Mouse (Mus musculus): Measurements from ENCODE around the gene Podxl2.

Podxl2 gene

GRCm38 (mm10) chr6:88889410-88890042 is 14.7 kb upstream of the Podxl2 start:
- no peak for DNase-seq (ENCODE audit: low read depth, low spot score)

GRCm38 (mm10) chr6:88886417-88886967 is 11.6 kb upstream of the Podxl2 start:
- peak; percentile 89 for DNase-seq (ENCODE audit: low read depth, low spot score)

GRCm38 (mm10) chr6:88885644-88886416 is 11.0 kb upstream of the Podxl2 start:
- no peak for DNase-seq (ENCODE audit: low read depth, low spot score)

DNA sequence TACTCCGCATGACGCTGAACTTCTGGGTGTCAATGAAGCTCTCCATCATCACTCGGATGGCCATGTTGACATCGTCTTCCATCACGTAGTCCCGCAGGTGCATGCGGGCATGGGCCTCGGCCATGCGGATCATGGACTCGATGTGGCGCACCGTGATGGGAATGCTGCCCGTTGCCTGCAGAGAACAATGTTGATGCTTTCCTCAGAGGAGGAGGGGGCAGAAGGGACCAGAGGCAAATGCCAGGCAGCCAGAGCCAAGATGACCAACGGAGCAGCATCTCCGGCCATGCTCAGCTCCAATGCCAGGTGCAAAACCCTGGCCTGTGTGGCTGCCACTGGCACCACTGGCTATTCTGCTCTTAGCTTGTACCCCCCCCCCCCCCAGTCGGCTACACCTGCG is 9.8 kb upstream of the Podxl2 start:
- DNase-seq (ENCODE audit: low read depth, low spot score) = no peak

- no peak for DNase-seq (ENCODE audit: low read depth, low spot score)
Measured at GRCm38 (mm10) chr6:88884195-88884594, 9.4 kb upstream of the Podxl2 start.

DNA sequence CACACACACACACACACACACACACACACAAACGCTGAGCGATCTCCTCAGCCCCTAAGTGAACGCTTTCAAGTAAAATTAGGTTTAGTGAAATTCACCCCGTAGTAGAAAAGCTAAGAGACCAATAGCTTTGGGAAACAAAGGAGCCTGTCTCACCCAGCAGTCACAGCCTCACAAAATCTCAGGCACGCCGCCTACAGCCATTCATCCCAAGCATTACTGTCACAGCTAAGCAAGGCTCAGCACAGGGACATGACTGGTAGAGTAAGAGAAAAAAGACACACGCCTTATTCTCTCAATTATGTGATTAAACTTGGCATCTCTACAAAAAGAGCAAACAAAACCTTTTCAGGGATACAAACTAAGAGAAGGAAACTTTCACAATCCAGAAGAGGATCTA is 6.5 kb upstream of the Podxl2 start:
- DNase-seq (ENCODE audit: low read depth, low spot score) = no peak

DNA sequence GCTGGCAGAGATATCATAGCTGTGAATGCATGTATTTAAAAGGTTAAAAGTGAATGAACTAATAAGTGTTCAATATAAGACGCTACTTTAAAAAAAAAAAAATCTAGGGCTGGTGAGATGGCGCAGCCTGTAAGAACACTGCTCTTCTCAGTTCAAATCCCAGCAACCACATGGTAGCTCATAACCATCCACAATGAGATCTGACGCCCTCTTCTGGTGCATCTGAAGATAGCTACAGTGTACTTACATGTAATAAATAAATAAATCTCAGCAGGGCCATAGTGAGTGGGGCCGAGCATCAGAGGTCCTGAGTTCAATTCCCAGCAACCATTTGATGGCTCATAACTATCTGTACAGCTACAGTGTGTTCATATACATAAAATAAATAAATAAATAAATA is 4.6 kb upstream of the Podxl2 start:
- no peak for DNase-seq (ENCODE audit: low read depth, low spot score)

DNA sequence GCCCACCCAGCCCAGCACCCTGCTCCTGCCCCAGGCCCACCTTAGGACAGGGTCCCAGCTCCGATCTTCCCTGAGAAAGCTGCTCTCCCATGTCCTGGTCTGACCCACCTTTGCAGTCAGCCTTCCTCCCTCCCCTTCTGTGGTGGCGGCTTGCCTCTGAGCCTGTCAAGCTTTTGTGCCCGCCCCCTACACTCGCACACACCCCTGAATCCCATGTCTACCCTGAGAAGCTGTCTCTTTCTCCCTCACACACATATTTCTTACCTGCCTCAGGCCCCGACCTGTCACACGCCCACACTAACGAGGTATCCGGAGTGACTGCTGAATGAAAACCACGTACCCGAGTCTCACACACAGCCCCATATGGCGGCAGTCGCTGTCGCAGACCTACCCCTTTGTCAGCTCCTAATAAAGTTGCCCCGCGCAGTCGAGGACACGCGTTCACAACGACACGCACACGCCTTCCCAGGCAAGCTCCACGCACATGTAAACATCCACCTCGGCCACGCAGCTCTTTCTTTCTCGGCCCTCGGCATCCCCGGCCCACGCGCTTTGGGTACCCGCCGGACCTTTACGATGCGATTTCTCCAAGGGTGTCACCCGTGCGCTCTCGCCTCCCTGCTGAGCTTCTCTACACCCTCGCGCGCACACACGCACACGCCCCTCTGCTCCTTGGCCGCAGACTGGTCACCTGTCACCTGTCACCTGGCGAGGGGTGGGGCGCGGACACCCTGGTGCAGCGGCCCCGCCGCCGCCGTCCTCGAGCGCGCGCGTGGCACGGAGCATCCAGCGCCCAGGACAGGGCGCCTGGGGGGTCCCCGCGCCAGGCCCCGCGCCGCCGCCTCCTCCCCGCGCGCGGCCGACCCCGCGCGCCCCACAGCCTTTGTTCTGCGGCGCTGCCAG is 628 bp downstream of the Podxl2 start:
- DNase-seq (ENCODE audit: low read depth, low spot score) = no peak

GRCm38 (mm10) chr6:88872811-88873210 is 2.0 kb downstream of the Podxl2 start:
- no peak for DNase-seq (ENCODE audit: low read depth, low spot score)

DNA sequence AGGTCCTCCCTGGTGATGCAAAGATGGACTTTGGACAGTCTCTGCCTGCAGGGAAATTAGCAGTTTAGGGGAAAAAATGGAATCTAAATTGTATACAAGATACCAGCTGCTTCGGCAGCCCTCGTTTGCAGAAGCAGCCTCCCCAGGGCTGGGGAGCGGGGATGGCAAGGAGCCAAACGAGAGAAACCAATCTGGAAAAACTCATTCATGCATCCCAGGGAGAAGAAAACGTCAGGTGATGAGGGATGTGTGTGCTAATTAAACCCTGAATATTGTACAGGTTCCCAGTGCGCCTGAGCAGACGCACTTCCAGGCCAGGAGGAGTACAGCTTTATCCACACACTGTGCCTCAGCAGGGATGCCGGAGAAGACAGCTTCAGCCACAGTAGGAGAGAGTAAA is 3.3 kb downstream of the Podxl2 start:
- no peak for DNase-seq (ENCODE audit: low read depth, low spot score)

DNA sequence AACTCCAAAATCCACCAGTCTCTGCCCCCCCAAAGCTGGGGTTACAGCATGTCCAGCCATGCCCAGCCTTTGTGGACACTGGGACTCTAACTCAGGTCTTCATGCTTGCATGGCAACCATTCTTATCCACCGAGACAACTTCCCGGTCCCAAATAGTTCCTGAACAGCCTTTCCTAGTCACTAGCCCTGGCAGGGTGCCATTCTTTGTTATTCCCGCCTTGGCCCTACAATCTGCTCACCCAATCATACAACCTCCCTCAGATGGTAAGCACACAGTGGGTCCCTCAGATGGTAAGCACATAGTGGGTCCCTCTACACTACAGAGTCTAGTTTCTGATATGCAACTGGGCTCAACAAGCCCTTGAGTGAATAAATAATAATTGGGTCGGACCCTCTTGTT is 4.2 kb downstream of the Podxl2 start:
- DNase-seq (ENCODE audit: low read depth, low spot score) = no peak

DNA sequence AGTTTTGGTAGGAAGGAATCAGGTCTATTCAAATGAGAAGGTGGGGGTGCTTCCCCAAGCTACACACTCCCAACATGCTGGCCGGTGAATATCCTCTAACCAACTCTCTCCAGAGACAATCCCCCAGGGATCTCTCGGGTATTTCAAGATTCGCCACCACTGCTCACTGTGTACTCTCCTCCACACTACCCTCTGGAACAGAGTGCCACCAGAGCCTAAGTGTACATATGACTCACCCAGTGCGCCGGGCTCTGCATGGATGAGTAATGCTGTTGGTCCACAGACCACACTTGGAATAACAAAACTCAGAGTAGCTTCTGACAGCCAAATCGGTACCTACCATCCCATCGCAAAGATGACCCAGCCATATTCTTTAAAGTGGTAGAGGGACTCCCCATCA is 5.4 kb downstream of the Podxl2 start:
- DNase-seq (ENCODE audit: low read depth, low spot score) = no peak

DNA sequence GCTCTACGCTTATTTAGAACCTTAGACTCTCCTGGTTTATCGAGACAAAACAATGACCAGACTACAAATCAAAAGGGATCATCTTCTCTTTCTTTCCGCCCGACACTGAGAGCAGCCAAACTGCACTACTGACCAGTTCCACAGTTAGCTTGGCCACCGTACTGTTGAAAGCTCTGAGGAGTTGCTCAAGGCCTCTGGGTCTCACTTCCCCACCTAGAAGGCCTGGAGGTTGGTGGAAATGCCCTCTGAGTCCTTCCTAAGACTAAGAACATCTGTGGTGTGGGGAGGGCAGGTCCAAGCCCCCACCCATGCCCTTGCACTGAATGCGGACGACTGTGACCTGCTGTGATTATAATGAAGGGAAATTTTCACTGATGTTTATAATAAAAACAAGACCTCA is 9.1 kb downstream of the Podxl2 start:
- no peak for DNase-seq (ENCODE audit: low read depth, low spot score)

DNA sequence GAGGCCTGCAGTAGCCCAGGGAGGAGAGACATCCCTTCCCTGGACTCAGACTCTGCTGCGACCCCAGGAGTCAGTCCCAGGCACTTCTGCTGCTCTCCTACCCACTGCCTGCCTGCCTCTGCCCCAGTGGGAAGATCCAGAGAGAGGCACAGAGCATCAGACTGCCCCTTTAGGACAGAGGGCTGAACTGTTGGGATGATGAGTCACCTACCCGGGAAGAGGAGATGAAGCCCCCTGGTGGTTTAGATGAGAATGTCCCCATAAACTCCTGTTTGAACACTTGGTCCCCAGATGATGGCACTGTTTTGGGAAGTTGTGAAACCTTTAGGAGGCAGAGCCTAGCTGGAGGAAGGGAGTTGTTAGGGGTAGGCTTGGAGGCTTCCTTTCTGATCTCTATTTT is 13.9 kb downstream of the Podxl2 start:
- peak; percentile 66 for DNase-seq (ENCODE audit: low read depth, low spot score)

- no peak for DNase-seq (ENCODE audit: low read depth, low spot score)
Measured at GRCm38 (mm10) chr6:88858341-88858740, 16.5 kb downstream of the Podxl2 start.

- no peak for DNase-seq (ENCODE audit: low read depth, low spot score)
Measured at GRCm38 (mm10) chr6:88857830-88858229, 17.0 kb downstream of the Podxl2 start.

GRCm38 (mm10) chr6:88857249-88857648 is 17.6 kb downstream of the Podxl2 start:
- DNase-seq (ENCODE audit: low read depth, low spot score) = no peak

GRCm38 (mm10) chr6:88855636-88856035 is 19.2 kb downstream of the Podxl2 start:
- peak; percentile 75 for DNase-seq (ENCODE audit: low read depth, low spot score)

DNA sequence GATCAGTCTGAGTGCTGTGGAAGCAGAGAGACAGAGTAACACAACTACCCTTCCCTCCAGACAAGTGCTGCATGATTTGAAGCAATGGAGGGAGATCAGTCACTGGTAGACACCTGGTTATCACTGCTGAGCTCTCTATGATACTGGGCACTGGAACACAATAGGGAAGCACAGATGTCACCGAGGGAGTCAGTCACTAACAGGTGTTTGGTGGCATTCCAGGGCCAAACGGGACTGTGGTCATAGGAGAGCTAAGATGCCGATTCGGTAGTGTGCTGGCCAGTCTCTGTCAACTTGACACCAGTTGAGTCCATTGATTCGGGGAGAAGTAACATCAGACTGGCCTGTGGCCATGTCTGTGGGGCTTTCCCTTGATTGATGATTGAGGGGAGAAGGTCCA is 20.3 kb downstream of the Podxl2 start:
- no peak for DNase-seq (ENCODE audit: low read depth, low spot score)

GRCm38 (mm10) chr6:88850034-88850433 is 24.8 kb downstream of the Podxl2 start:
- no peak for DNase-seq (ENCODE audit: low read depth, low spot score)

- peak; percentile 53 for DNase-seq (ENCODE audit: low read depth, low spot score)
Measured at GRCm38 (mm10) chr6:88849270-88849669, 25.6 kb downstream of the Podxl2 start.

- no peak for DNase-seq (ENCODE audit: low read depth, low spot score)
Measured at GRCm38 (mm10) chr6:88847571-88847970, 27.3 kb downstream of the Podxl2 start.
